17 mouse cellular contexts compared by ENCODE assay signal in the genomic region with DNA sequence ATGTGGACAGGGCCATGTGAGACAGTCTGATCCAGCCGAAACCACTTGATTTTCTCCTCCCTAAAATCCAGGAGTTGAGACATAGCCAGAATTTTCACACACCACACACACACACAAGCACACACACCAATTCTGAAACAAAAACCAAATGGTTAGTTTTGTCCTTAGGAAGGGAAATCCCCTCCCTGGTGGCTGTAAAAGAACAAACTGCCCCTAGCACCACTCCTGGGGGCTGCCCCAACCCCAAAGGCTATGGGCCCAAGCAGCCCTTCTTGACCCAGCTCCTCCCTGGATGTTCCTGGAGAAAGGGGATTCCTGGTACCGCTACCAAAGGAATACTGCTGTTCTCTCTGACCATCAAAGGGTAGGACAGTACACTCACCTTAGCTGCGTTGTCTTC. TPM values are rescaled to one million over a fixed set of nuclear protein-coding genes. Genes with fewer than 3 reads are reported as not detected.
A peak's percentile ranks its signal among the peaks of the same experiment; 100 is the strongest.
DNase-seq lines count a peak whose midpoint lies in the region.
"Had no signal": no experiment of that assay in that cellular context is flagged by ENCODE, and none has a peak within 500 bp of the region (broad histone marks: within the 10 kb centered on the region; RNA-seq: fewer than 3 reads in every experiment).

No protein-coding gene starts in this region.

- H3K79me2 ChIP-seq in macrophage (ENCODE audit: inconsistent target), result peaks cover 76% of the 10 kb centered on the region

- DNase-seq in heart, adult 11 months, result peak; percentile 92
- DNase-seq in heart, adult 18-20 months, result no peak
- peak; percentile 7 for DNase-seq in kidney, adult 9 months
- no peak for DNase-seq in kidney, adult 8-10 months
- DNase-seq in A20 (ENCODE audit: low read depth, low spot score), result peak; percentile 33
- DNase-seq in spleen, postnatal 14 days (ENCODE audit: low spot score in 2 of 2), result no peak
- DNase-seq: adrenal gland, adult 2 months; adrenal gland, postnatal 25 days; cerebellum, adult 2 months; cerebellum, postnatal 14 days; embryo, embryonic 11 days had no signal

- WGBS in macrophage (ENCODE audit: missing documents), result 85% methylated on average over 3 of the region's 3 CpGs

- peak overlapping the region; percentile 97 for H3K27ac ChIP-seq in macrophage
- H3K27ac ChIP-seq: embryonic facial prominence, embryonic 15.5 days; forebrain, embryonic 10.5 days; hindbrain, embryonic 12.5 days had no signal

- H3K36me3 ChIP-seq in macrophage (ENCODE audit: inconsistent target), result peaks cover 5% of the 10 kb centered on the region; the same call in 1 of the 2 replicates

- H3K4me3 ChIP-seq in macrophage (ENCODE audit: inconsistent target), result no peak overlapping the region
- H3K4me3 ChIP-seq: embryonic facial prominence, embryonic 15.5 days; erythroblast, embryonic 14.5 days; forebrain, embryonic 10.5 days; heart, embryonic 13.5 days; hindbrain, embryonic 12.5 days had no signal

RNA-seq across cellular contexts. Expression of gene Tbc1d14, which starts 16.6 kb away (rescaled TPM):
- total RNA-seq in heart, adult 18-20 months (2021), result 10 to 100 TPM; 13.4 to 14.6 TPM
- 100 to 1,000 TPM in 19 of 26 experiments, 10 to 100 TPM in 7; 43.9 to 352 (median 164) TPM for total RNA-seq in macrophage (2018; cell fraction: chromatin; rRNA removed)
- 10 to 100 TPM; 14.6 to 67.9 (median 47.5) TPM for total RNA-seq in macrophage (2018; cell fraction: cytosol; rRNA removed)
- total RNA-seq in macrophage (2018; cell fraction: nucleus; rRNA removed), result 100 to 1,000 TPM in 14 of 26 experiments, 10 to 100 TPM in 12; 28.4 to 157 (median 105) TPM
- 22.5 to 38.4 TPM (median 36.0 TPM) in 3 replicates for polyA plus RNA-seq in macrophage (2018)

Comparison
In these comparisons a context has a peak if more than half of its experiments do, and no peak if none do; other contexts are left out.
1. DNase-seq: peak in heart, adult 11 months (single experiment), kidney, adult 9 months (single experiment) and A20 (single experiment); none in heart, adult 18-20 months (0 of 2), kidney, adult 8-10 months (0 of 2) and spleen, postnatal 14 days (0 of 2).